Mouse (Mus musculus) liver, embryonic 14.5 days (tissue): ENCODE results near the gene Hesx1. TPM values are rescaled to one million over a fixed set of nuclear protein-coding genes. Genes with fewer than 3 reads are reported as not detected.

Experiments used
- ATAC-seq: fragments of 200-750 bp; cut with Nextera tagmentation; 2 replicates; pipeline ENCODE4 v1.8.0; 2017; ENCODE audit warnings: moderate number of reproducible peaks, mild to moderate bottlenecking, moderate library complexity; ENCODE audit not compliant: insufficient read depth
- DNase-seq, 3 experiments: peaks; one replicate each; pipeline ENCODE4 v3.0.0-alpha.2; 2012 to 2013; ENCODE audit warnings: low read depth in 3 of 3, low spot score in 3 of 3
- H3K27ac ChIP-seq: fragments of 300-500 bp; sonication (generic); 2 replicates; pipeline ENCODE4 v1.5.1; 2014; ENCODE audit warnings: moderate library complexity, mild to moderate bottlenecking, control low read depth, inconsistent platforms
- H3K27me3 ChIP-seq: fragments of 300-500 bp; sonication (generic); 2 replicates; pipeline ENCODE4 v1.6.1; 2014; ENCODE audit warnings: mild to moderate bottlenecking, low read length, moderate library complexity; ENCODE audit not compliant: control insufficient read depth, insufficient read depth
- H3K36me3 ChIP-seq: fragments of 300-500 bp; sonication (generic); replicated peaks from 2 replicates; pipeline ENCODE4 v1.6.1; 2014; ENCODE audit warnings: low read depth; ENCODE audit not compliant: control insufficient read depth, insufficient read depth
- H3K4me1 ChIP-seq, 2 experiments: fragments of 200-500 bp in 1 of 2; fragments of 300-500 bp in 1 of 2; sonication (generic) in 1 of 2; replicated peaks; 2 replicates each; pipeline ENCODE4 v1.6.1; 2012 to 2014; ENCODE audit warnings: antibody characterized with exemption in 1 of 2, inconsistent platforms in 1 of 2, low read length in 1 of 2; ENCODE audit not compliant: control insufficient read depth in 2 of 2, insufficient read depth in 2 of 2
- H3K4me2 ChIP-seq: fragments of 300-500 bp; sonication (generic); 2 replicates; pipeline ENCODE4 v1.6.1; 2014; ENCODE audit warnings: low read depth, mild to moderate bottlenecking, control low read depth, moderate library complexity
- H3K4me3 ChIP-seq, 2 experiments: fragments of 200-500 bp in 1 of 2; fragments of 300-500 bp in 1 of 2; sonication (generic) in 1 of 2; 2 replicates each; pipeline ENCODE4 v1.5.1; 2012 to 2014; ENCODE audit warnings: low read depth in 2 of 2, low read length in 2 of 2, mild to moderate bottlenecking in 2 of 2, control low read depth in 1 of 2, inconsistent platforms in 1 of 2, moderate library complexity in 1 of 2; ENCODE audit not compliant: insufficient read depth in 1 of 2
- H3K9ac ChIP-seq: fragments of 300-500 bp; sonication (generic); replicated peaks from 2 replicates; pipeline ENCODE4 v1.6.1; 2014; ENCODE audit warnings: mild to moderate bottlenecking, control low read depth, moderate library complexity
- H3K9me3 ChIP-seq: fragments of 300-500 bp; sonication (generic); 2 replicates; pipeline ENCODE4 v1.6.1; 2016; ENCODE audit warnings: low read length, mixed read lengths; ENCODE audit not compliant: control insufficient read depth
- CTCF ChIP-seq: IDR thresholded peaks from 2 replicates; pipeline ENCODE4 v1.5.1; 2016; ENCODE audit warnings: antibody characterized with exemption, low read depth, control low read depth
- EP300 ChIP-seq: IDR thresholded peaks from 2 replicates; pipeline ENCODE4 v1.6.1; 2016; ENCODE audit warnings: antibody characterized with exemption, low read depth
- WGBS: fragments of 180-500 bp; shearing (Covaris S2); extraction: QIAGEN DNeasy Blood & Tissue Kit; methylation state at CpG from one replicate; pipeline ENCODE4 v1.1.7; 2014; ENCODE audit not compliant: insufficient replicate concordance; 5-methylcytosine and 5-hydroxymethylcytosine counted together
- polyA plus RNA-seq, 2 experiments: library from polyadenylated mRNA; depleted of rRNA in 1 of 2; stranded (reverse) in 1 of 2; unstranded in 1 of 2; fragments of >200 nt; fragmentation: Nextera tagmentation in 1 of 2; extraction: Ambion mirVana in 1 of 2; gene quantifications; 2 replicates each; pipeline versions ENCODE4 v1.2.1 to v1.2.3; 2012 to 2014

Gene Hesx1
- polyA plus RNA-seq, 2 experiments = 6.9 to 8.0 TPM

DNA sequence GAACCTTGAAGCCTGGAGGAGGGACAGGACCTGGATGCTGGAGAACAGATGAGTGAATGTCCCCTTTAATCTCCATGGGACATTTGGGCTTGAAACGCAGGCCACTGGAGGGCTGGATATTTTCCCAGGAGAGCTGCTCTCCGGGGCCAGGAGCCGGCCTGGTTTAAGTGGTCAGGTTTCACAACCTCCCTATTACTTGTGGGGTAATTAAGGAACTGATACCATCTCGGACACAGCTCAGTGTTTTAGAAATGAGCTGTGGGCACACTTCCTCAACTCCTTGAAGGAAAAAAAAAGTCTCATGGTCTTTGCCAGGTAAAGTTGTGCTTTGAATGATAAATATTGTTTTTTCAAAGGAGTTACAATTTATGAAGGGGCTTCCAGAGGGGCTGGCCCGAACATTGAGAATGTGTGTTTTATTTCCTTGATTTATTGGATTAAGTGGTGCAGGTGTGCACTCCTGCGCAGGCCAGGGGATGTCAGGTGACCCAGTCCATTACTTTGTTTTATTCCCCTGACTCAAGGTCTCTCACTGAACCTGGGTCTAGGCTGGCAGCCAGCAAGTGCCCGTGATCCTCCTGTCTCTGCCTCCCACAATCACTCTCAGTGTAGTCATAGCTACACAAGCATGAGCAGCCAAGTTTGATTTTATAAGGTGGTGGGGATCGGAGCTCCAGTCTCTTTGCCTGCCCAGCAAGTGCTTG, 48.2 kb downstream of the Hesx1 start:
- Histone ChIP-seq H3K27me3 (peaks cover 47% of the 10 kb centered on the region), H3K4me1 (peaks cover 0 to 5% of the 10 kb centered on the region in 2 experiments; a peak in 2 of 4 replicates), H3K9me3 (no peaks in the 10 kb centered on the region), H3K9ac (no peak overlapping the region), H3K27ac (no peak overlapping the region), H3K36me3 (no peaks in the 10 kb centered on the region), H3K4me2 (no peak overlapping the region), H3K4me3 (no peak overlapping the region)
- ATAC-seq = no peak
- TF ChIP-seq CTCF (no peak), EP300 (no peak)
- DNase-seq = no peak
- WGBS = 26% methylated on average over 8 of the region's 8 CpGs

DNA sequence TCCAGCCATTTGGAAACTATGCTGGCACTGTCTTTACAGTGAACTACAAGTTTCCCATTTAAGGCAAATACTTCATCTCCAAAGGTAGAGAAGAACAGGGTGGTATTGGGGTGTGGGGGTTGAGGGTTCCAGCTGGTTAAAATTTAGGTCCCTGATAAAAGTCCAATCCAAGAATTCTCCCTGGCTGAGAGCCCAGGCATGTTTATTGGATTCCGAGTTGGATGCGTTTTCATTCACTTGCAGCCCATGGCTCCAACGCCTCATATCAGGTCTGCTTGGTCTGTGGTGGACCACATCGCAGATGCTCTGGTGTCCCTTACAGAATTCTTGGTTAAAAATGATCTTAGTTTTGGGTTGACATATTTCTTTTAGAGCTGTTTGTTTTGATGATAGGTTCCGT, 49.2 kb downstream of the Hesx1 start:
- Histone ChIP-seq H3K4me1 (peaks cover 0 to 5% of the 10 kb centered on the region in 2 experiments; a peak in 2 of 4 replicates), H3K9ac (no peak overlapping the region), H3K27ac (no peak overlapping the region), H3K27me3 (peaks cover 45% of the 10 kb centered on the region), H3K4me3 (no peak overlapping the region), H3K4me2 (no peak overlapping the region), H3K9me3 (no peaks in the 10 kb centered on the region), H3K36me3 (no peaks in the 10 kb centered on the region)
- no peak for TF ChIP-seq EP300
- no peak for TF ChIP-seq CTCF
- no peak for DNase-seq
- 46% methylated on average over 5 of the region's 5 CpGs for WGBS
- ATAC-seq = no peak

DNA sequence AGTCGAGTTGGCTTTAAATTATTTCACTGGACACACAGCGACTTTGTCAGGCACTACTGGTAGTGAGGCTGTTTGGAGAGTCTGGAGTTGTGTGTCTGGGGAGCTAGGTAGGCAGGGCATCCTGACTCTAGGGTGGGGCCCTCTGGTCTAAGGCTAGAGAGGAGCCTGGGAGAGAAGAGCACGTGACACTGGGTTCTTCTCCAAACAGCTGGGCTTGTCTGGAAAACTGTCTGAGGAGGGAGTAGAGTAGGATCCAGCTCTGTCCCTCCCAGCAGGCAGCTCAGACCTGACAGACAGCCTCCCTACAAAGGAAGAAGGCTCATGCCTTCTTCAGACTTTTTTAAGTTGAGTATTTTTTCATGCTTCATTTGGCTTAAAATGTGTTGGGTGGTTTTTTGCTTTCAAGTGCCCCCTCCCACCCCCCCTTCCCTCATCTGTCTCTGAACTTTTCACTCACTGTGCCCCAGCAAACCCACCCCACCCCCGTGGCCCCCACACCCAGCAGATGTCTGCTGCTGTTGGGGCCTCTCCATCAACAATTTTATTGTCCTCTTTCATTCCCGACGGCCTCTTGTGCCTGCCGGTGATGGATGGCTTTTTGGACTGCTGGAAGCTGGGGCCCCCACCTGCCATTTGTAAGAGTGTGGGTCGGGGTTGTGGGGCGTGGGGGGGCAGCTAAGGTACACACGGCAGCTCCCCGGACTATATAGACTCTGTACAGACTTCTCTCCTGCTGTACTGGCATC, 50.2 kb downstream of the Hesx1 start:
- Histone ChIP-seq H3K9me3 (no peaks in the 10 kb centered on the region), H3K4me2 (no peak overlapping the region), H3K4me1 (peaks cover 0 to 5% of the 10 kb centered on the region in 2 experiments; a peak in 2 of 4 replicates), H3K27ac (no peak overlapping the region), H3K36me3 (no peaks in the 10 kb centered on the region), H3K4me3 (no peak overlapping the region), H3K27me3 (peaks cover 35% of the 10 kb centered on the region), H3K9ac (no peak overlapping the region)
- WGBS = 3% methylated on average over 11 of the region's 11 CpGs
- DNase-seq (no peak), ATAC-seq (no peak)
- TF ChIP-seq EP300 (no peak), CTCF (no peak)

DNA sequence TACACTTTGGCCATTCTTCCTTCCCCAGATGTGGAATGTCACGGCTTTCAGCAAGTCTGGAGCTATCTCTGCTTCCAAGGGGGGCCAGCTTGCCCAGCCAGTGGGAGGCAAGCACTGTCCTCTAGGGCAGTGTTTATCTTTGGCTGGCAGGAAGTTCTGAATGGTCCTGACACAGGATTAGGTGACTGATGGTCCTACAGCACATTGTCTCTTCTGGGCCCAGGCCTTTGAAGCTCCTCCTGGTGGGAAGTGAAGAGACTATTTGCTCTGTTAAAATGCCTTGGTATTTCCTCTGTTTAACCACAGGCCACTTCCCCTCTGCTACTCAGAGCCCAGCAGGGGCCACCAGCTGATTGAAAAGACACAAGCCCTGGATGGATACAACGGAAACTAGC, 50.7 kb downstream of the Hesx1 start:
- no peaks in the 10 kb centered on the region for H3K9me3 ChIP-seq
- ATAC-seq (no peak), DNase-seq (no peak)
- WGBS = 9% methylated on average over 2 of the region's 2 CpGs
- peaks cover 0 to 5% of the 10 kb centered on the region in 2 experiments; a peak in 2 of 4 replicates for H3K4me1 ChIP-seq
- no peaks in the 10 kb centered on the region for H3K36me3 ChIP-seq
- H3K4me2 ChIP-seq = no peak overlapping the region
- no peak overlapping the region for H3K27ac ChIP-seq
- H3K9ac ChIP-seq = no peak overlapping the region
- TF ChIP-seq CTCF (no peak), EP300 (no peak)
- peaks cover 29% of the 10 kb centered on the region for H3K27me3 ChIP-seq
- H3K4me3 ChIP-seq = no peak overlapping the region
